Mouse (Mus musculus) splenic B cell, adult 2 months (primary cell): Measurements from ENCODE around the gene Hoxa10.

Experiments
- DNase-seq: peaks from one replicate; pipeline ENCODE4 v3.0.0-alpha.2; 2011; ENCODE audit warnings: low read depth, low spot score
- H3K27me3 ChIP-seq: 2 replicates; pipeline ENCODE4 v1.6.1; 2012; ENCODE audit warnings: mild to moderate bottlenecking, low read length, moderate library complexity, mixed read lengths; ENCODE audit not compliant: control insufficient read depth, poor library complexity, insufficient read depth, severe bottlenecking
- H3K36me3 ChIP-seq: 2 replicates; pipeline ENCODE4 v1.6.1; 2012; ENCODE audit warnings: mild to moderate bottlenecking, low read length, moderate library complexity, mixed read lengths; ENCODE audit not compliant: control insufficient read depth, poor library complexity, insufficient read depth, severe bottlenecking

The Hoxa10 gene

GRCm38 (mm10) chr6:52244471-52245039, 3.9 kb upstream of the Hoxa10 start:
- no peaks in the 10 kb centered on the region; the same call in none of the 2 replicates for H3K27me3 ChIP-seq
- DNase-seq = no peak
- no peaks in the 10 kb centered on the region for H3K36me3 ChIP-seq

GRCm38 (mm10) chr6:52243681-52244121, 3.0 kb upstream of the Hoxa10 start:
- Histone ChIP-seq H3K27me3 (no peaks in the 10 kb centered on the region; the same call in none of the 2 replicates), H3K36me3 (no peaks in the 10 kb centered on the region)
- DNase-seq = no peak

- Histone ChIP-seq H3K27me3 (no peaks in the 10 kb centered on the region; the same call in none of the 2 replicates), H3K36me3 (no peaks in the 10 kb centered on the region)
- DNase-seq = no peak
These were observed 2.2 kb upstream of the Hoxa10 start for GRCm38 (mm10) chr6:52242801-52243332.

GRCm38 (mm10) chr6:52241001-52241621, 457 bp upstream of the Hoxa10 start:
- H3K27me3 ChIP-seq = no peaks in the 10 kb centered on the region; the same call in none of the 2 replicates
- H3K36me3 ChIP-seq = no peaks in the 10 kb centered on the region
- no peak for DNase-seq

- H3K27me3 ChIP-seq = peaks cover under 1% of the 10 kb centered on the region
- DNase-seq = no peak
- no peaks in the 10 kb centered on the region for H3K36me3 ChIP-seq
These were observed 847 bp downstream of the Hoxa10 start for GRCm38 (mm10) chr6:52239625-52240388.

- DNase-seq = no peak
- Histone ChIP-seq H3K27me3 (peaks cover 4% of the 10 kb centered on the region), H3K36me3 (no peaks in the 10 kb centered on the region)
These were observed 1.7 kb downstream of the Hoxa10 start for GRCm38 (mm10) chr6:52238976-52239375.

GRCm38 (mm10) chr6:52238155-52238545, 2.5 kb downstream of the Hoxa10 start:
- peaks cover 4% of the 10 kb centered on the region for H3K27me3 ChIP-seq
- no peak for DNase-seq
- H3K36me3 ChIP-seq = no peaks in the 10 kb centered on the region

GRCm38 (mm10) chr6:52237346-52238154, 3.1 kb downstream of the Hoxa10 start:
- no peak for DNase-seq
- H3K27me3 ChIP-seq = peaks cover 4% of the 10 kb centered on the region

GRCm38 (mm10) chr6:52236806-52237205, 3.8 kb downstream of the Hoxa10 start:
- no peak for DNase-seq
- Histone ChIP-seq H3K27me3 (peaks cover 8% of the 10 kb centered on the region), H3K36me3 (no peaks in the 10 kb centered on the region)

More at GRCm38 (mm10) chr6:52237346-52238154, 3.1 kb downstream of the Hoxa10 start:
- no peaks in the 10 kb centered on the region for H3K36me3 ChIP-seq

GRCm38 (mm10) chr6:52235866-52236265, 4.8 kb downstream of the Hoxa10 start:
- H3K27me3 ChIP-seq = peaks cover 8% of the 10 kb centered on the region
- no peaks in the 10 kb centered on the region for H3K36me3 ChIP-seq
- no peak for DNase-seq

- Histone ChIP-seq H3K27me3 (peaks cover 8% of the 10 kb centered on the region), H3K36me3 (no peaks in the 10 kb centered on the region)
- DNase-seq = no peak
These were observed 5.4 kb downstream of the Hoxa10 start for GRCm38 (mm10) chr6:52235267-52235666.

- no peaks in the 10 kb centered on the region for H3K36me3 ChIP-seq
- no peak for DNase-seq
- H3K27me3 ChIP-seq = peaks cover 8% of the 10 kb centered on the region
These were observed 6.1 kb downstream of the Hoxa10 start for GRCm38 (mm10) chr6:52234428-52235140.

GRCm38 (mm10) chr6:52233546-52234427, 6.9 kb downstream of the Hoxa10 start:
- H3K36me3 ChIP-seq = no peaks in the 10 kb centered on the region
- peak; percentile 39 for DNase-seq
- H3K27me3 ChIP-seq = peaks cover 10% of the 10 kb centered on the region
